ENCODE assay signal across 14 mouse cellular contexts in genomic region chr14:10712522-10712881, GRCm38 (mm10).
DNase-seq lines count a peak whose midpoint lies in the region; ATAC-seq and TF ChIP-seq lines count a peak whose summit lies in the region.
"Had no signal": no experiment of that assay in that cellular context is flagged by ENCODE, and none has a peak within 500 bp of the region (broad histone marks: within the 10 kb centered on the region; RNA-seq: fewer than 3 reads in every experiment).

No protein-coding gene starts in this region.

- DNase-seq in hindbrain, embryonic 14.5 days (ENCODE audit: low spot score), result no peak
- DNase-seq in layer of hippocampus, adult 9-11 months, result peak; percentile 31
- peak; percentile 9 for DNase-seq in right cerebral cortex, adult 18-20 months
- DNase-seq in spleen, adult 18-20 months, result no peak
- no peak for DNase-seq in liver, postnatal 0 days
- DNase-seq: cerebellum, adult 11-12 months; gastrocnemius, postnatal 14 days; lung, embryonic 14.5 days; thymus, postnatal 36 days had no signal

- 73% methylated on average over 7 of the region's 7 CpGs for WGBS in hindbrain, embryonic 16.5 days
- WGBS in hindbrain, embryonic 14.5 days, result 81% methylated on average over 7 of the region's 7 CpGs
- WGBS in forebrain, embryonic 12.5 days, result 62% methylated on average over 7 of the region's 7 CpGs
- 83% methylated on average over 7 of the region's 7 CpGs for WGBS in liver, postnatal 0 days (ENCODE audit: insufficient replicate concordance)
- 84% methylated on average over 7 of the region's 7 CpGs for WGBS in heart, embryonic 12.5 days

- TF ChIP-seq EP300 in liver, postnatal 0 days (IDR thresholded peaks at IDR 0.05; ENCODE audit: low read depth), result no peak

- no peak overlapping the region for H3K9ac ChIP-seq in hindbrain, embryonic 16.5 days (ENCODE audit: low read depth, low read length)
- no peak overlapping the region for H3K9ac ChIP-seq in hindbrain, embryonic 14.5 days
- no peak overlapping the region for H3K9ac ChIP-seq in forebrain, embryonic 12.5 days
- H3K9ac ChIP-seq in liver, postnatal 0 days (replicated peaks), result no peak overlapping the region
- H3K9ac ChIP-seq in heart, embryonic 12.5 days, result no peak overlapping the region
- H3K9ac ChIP-seq: lung, embryonic 14.5 days had no signal

- H3K4me3 ChIP-seq in hindbrain, embryonic 16.5 days (ENCODE audit: low read length), result no peak overlapping the region
- no peak overlapping the region for H3K4me3 ChIP-seq in hindbrain, embryonic 14.5 days (replicated peaks; ENCODE audit: low read length)
- H3K4me3 ChIP-seq in forebrain, embryonic 12.5 days (replicated peaks), result no peak overlapping the region
- H3K4me3 ChIP-seq in liver, postnatal 0 days (ENCODE audit: low read depth, low read length), result no peak overlapping the region
- H3K4me3 ChIP-seq in heart, embryonic 12.5 days, result no peak overlapping the region
- H3K4me3 ChIP-seq: limb, embryonic 10.5 days had no signal

- no peak overlapping the region for H3K4me2 ChIP-seq in hindbrain, embryonic 16.5 days (ENCODE audit: low read length)
- H3K4me2 ChIP-seq in hindbrain, embryonic 14.5 days (replicated peaks), result no peak overlapping the region
- no peak overlapping the region for H3K4me2 ChIP-seq in forebrain, embryonic 12.5 days
- H3K4me2 ChIP-seq in liver, postnatal 0 days (ENCODE audit: low read depth, low read length), result no peak overlapping the region
- no peak overlapping the region for H3K4me2 ChIP-seq in heart, embryonic 12.5 days
- H3K4me2 ChIP-seq: lung, embryonic 14.5 days had no signal

- H3K36me3 ChIP-seq in hindbrain, embryonic 16.5 days (ENCODE audit: control insufficient read depth, insufficient read depth, low read length), result no peaks in the 10 kb centered on the region
- H3K36me3 ChIP-seq in hindbrain, embryonic 14.5 days (replicated peaks; ENCODE audit: control insufficient read depth, insufficient read depth), result no peaks in the 10 kb centered on the region
- no peaks in the 10 kb centered on the region for H3K36me3 ChIP-seq in forebrain, embryonic 12.5 days (replicated peaks)
- H3K36me3 ChIP-seq in liver, postnatal 0 days (replicated peaks; ENCODE audit: insufficient read depth, low read length), result no peaks in the 10 kb centered on the region
- no peaks in the 10 kb centered on the region for H3K36me3 ChIP-seq in heart, embryonic 12.5 days
- H3K36me3 ChIP-seq: limb, embryonic 10.5 days had no signal

- ATAC-seq in hindbrain, embryonic 16.5 days, result peak; percentile 65
- no peak for ATAC-seq in hindbrain, embryonic 14.5 days (ENCODE audit: low FRiP score)
- ATAC-seq in forebrain, embryonic 12.5 days (ENCODE audit: low FRiP score), result peak; percentile 57; the same call in 1 of the 2 replicates
- ATAC-seq in liver, postnatal 0 days, result no peak
- no peak for ATAC-seq in heart, embryonic 12.5 days (ENCODE audit: insufficient number of reproducible peaks, low FRiP score)
- ATAC-seq: intestine, postnatal 0 days had no signal

- no peaks in the 10 kb centered on the region for H3K4me1 ChIP-seq in hindbrain, embryonic 16.5 days (ENCODE audit: control insufficient read depth, insufficient read depth, low read depth, low read length)
- H3K4me1 ChIP-seq in hindbrain, embryonic 14.5 days (replicated peaks; ENCODE audit: control insufficient read depth, insufficient read depth, low read length), result no peaks in the 10 kb centered on the region
- peaks cover 15% of the 10 kb centered on the region for H3K4me1 ChIP-seq in forebrain, embryonic 12.5 days
- H3K4me1 ChIP-seq in liver, postnatal 0 days (ENCODE audit: insufficient read depth), result no peaks in the 10 kb centered on the region
- H3K4me1 ChIP-seq in heart, embryonic 12.5 days (replicated peaks), result no peaks in the 10 kb centered on the region
- H3K4me1 ChIP-seq: limb, embryonic 10.5 days had no signal

- no peak for TF ChIP-seq CTCF in liver, postnatal 0 days (IDR thresholded peaks at IDR 0.05; ENCODE audit: low read depth)

- no peak overlapping the region for H3K27ac ChIP-seq in hindbrain, embryonic 16.5 days (ENCODE audit: low read depth, low read length)
- H3K27ac ChIP-seq in hindbrain, embryonic 14.5 days, result no peak overlapping the region
- H3K27ac ChIP-seq in forebrain, embryonic 12.5 days, result no peak overlapping the region
- H3K27ac ChIP-seq in liver, postnatal 0 days (ENCODE audit: low read depth), result no peak overlapping the region
- no peak overlapping the region for H3K27ac ChIP-seq in heart, embryonic 12.5 days (ENCODE audit: poor library complexity, severe bottlenecking)
- H3K27ac ChIP-seq: limb, embryonic 10.5 days had no signal

- no peaks in the 10 kb centered on the region for H3K27me3 ChIP-seq in hindbrain, embryonic 16.5 days (replicated peaks; ENCODE audit: control insufficient read depth, insufficient read depth, low read length)
- H3K27me3 ChIP-seq in hindbrain, embryonic 14.5 days (ENCODE audit: control insufficient read depth, insufficient read depth, low read length), result no peaks in the 10 kb centered on the region
- H3K27me3 ChIP-seq in forebrain, embryonic 12.5 days, result no peaks in the 10 kb centered on the region
- H3K27me3 ChIP-seq in liver, postnatal 0 days (ENCODE audit: insufficient read depth, low read length), result no peaks in the 10 kb centered on the region
- no peaks in the 10 kb centered on the region for H3K27me3 ChIP-seq in heart, embryonic 12.5 days (replicated peaks)

- no peaks in the 10 kb centered on the region for H3K9me3 ChIP-seq in hindbrain, embryonic 16.5 days (ENCODE audit: control insufficient read depth, low read length)
- no peaks in the 10 kb centered on the region for H3K9me3 ChIP-seq in hindbrain, embryonic 14.5 days (ENCODE audit: control insufficient read depth, low read length)
- H3K9me3 ChIP-seq in forebrain, embryonic 12.5 days, result no peaks in the 10 kb centered on the region
- no peaks in the 10 kb centered on the region for H3K9me3 ChIP-seq in liver, postnatal 0 days (ENCODE audit: low read length)
- H3K9me3 ChIP-seq in heart, embryonic 12.5 days (replicated peaks), result no peaks in the 10 kb centered on the region
- H3K9me3 ChIP-seq: limb, embryonic 10.5 days had no signal

Comparison
In these comparisons a context has a peak if more than half of its experiments do, and no peak if none do; other contexts are left out.
1. ATAC-seq: peak in hindbrain, embryonic 16.5 days (single experiment) and forebrain, embryonic 12.5 days (single experiment); none in hindbrain, embryonic 14.5 days (single experiment), liver, postnatal 0 days (single experiment) and heart, embryonic 12.5 days (single experiment).
2. DNase-seq: peak in layer of hippocampus, adult 9-11 months (single experiment) and right cerebral cortex, adult 18-20 months (single experiment); none in hindbrain, embryonic 14.5 days (single experiment), spleen, adult 18-20 months (0 of 2) and liver, postnatal 0 days (single experiment).